11 mouse cellular contexts compared by ENCODE assay signal in the genomic region with DNA sequence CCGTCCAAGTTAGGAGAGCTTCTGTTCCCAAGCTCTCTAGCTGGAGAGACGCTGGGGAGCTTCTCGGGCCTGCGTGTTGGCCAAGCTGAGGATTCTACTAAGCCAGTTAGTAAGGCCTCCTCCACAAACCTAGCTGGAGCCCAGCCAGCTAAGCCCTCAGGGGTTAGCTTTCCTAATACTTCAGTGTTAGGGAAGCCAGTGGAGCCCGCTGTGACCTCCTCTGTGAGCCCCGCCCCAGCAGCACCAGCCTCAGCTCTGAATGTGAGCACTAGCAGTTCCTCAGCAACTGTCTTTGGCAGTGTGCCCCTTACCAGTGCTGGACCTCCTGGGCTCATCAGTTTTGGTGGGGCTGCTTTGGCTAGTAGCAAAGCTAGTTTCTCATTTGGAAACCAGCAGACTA. TPM values are rescaled to one million over a fixed set of nuclear protein-coding genes. Genes with fewer than 3 reads are reported as not detected.
DNase-seq lines count a peak whose midpoint lies in the region; ATAC-seq and TF ChIP-seq lines count a peak whose summit lies in the region.
"Had no signal": no experiment of that assay in that cellular context is flagged by ENCODE, and none has a peak within 500 bp of the region (broad histone marks: within the 10 kb centered on the region; RNA-seq: fewer than 3 reads in every experiment).

No protein-coding gene starts in this region.

- H3K4me1 ChIP-seq in spleen, adult 2 months (ENCODE audit: control insufficient read depth, insufficient read depth, insufficient read length): peaks cover 2% of the 10 kb centered on the region; the same call in 1 of the 2 replicates
- H3K4me1 ChIP-seq: limb, embryonic 12.5 days had no signal

- TF ChIP-seq CTCF in spleen, adult 2 months (IDR thresholded peaks at IDR 0.05; ENCODE audit: extremely low read depth, insufficient read depth, insufficient read length, insufficient replicate concordance): no peak

- intact Hi-C loops in gastrocnemius, postnatal 14 days (cut with DNase I; ENCODE audit: low total_unique reads): no loop called here
- intact Hi-C loops in left cerebral cortex, postnatal 25 days (cut with DNase I): no loop called here

- no peak for TF ChIP-seq POLR2A in spleen, adult 2 months (IDR thresholded peaks at IDR 0.05; ENCODE audit: low read depth, low read length)

- peaks cover 34% of the 10 kb centered on the region for H3K36me3 ChIP-seq in spleen, adult 2 months (ENCODE audit: control insufficient read depth, insufficient read depth, low read length)

- DNase-seq in cerebellum, adult 9-11 months: peak; percentile 27
- no peak for DNase-seq in spleen, adult 2 months (ENCODE audit: low read depth in 1 of 2, low spot score in 2 of 2)
- DNase-seq in spleen, adult 18-20 months: no peak
- peak; percentile 86 for DNase-seq in gastrocnemius, postnatal 14 days
- peak; percentile 71 for DNase-seq in ovary, postnatal 36 days (ENCODE audit: low spot score)
- no peak for DNase-seq in layer of hippocampus, postnatal 10 days (ENCODE audit: low spot score in 2 of 2)
- no peak for DNase-seq in left cerebral cortex, postnatal 25 days (ENCODE audit: low spot score in 2 of 2)

- H3K27me3 ChIP-seq in spleen, adult 2 months (ENCODE audit: control insufficient read depth, insufficient read depth, low read length): no peaks in the 10 kb centered on the region
- H3K27me3 ChIP-seq: limb, embryonic 12.5 days had no signal

- H3K4me3 ChIP-seq in spleen, adult 2 months (ENCODE audit: extremely low read depth, insufficient read depth, insufficient read length): no peak overlapping the region
- H3K4me3 ChIP-seq: limb, embryonic 12.5 days; myocyte had no signal

- peak overlapping the region; percentile 12; the same call in 1 of the 2 replicates for H3K27ac ChIP-seq in spleen, adult 2 months (ENCODE audit: insufficient read depth, low read length)
- H3K27ac ChIP-seq: limb, embryonic 12.5 days had no signal

- 86% methylated on average over 6 of the region's 6 CpGs for WGBS in spleen, adult 2 months

- no peak for ATAC-seq in cerebellum, adult (ENCODE audit: insufficient number of reproducible peaks, low FRiP score, low TSS enrichment)

RNA-seq across cellular contexts. Expression of gene Fam78a, which starts 51.2 kb away (rescaled TPM):
- polyA plus RNA-seq in spleen, adult 2 months (2012; rRNA removed): 33.1 and 48.3 TPM in 2 replicates
- 10 to 100 TPM in 1 of 2 experiments, 1 to 10 TPM in 1; 9.5 to 20.5 TPM for total RNA-seq in gastrocnemius, postnatal 14 days (2021)
- total RNA-seq in layer of hippocampus, postnatal 10 days (2021): 1 to 10 TPM; 2.3 to 2.6 TPM
- 1 to 10 TPM; 4.2 to 6.6 TPM for total RNA-seq in left cerebral cortex, postnatal 25 days (2021)
- polyA plus RNA-seq: C2C12 had no signal

RNA-seq across cellular contexts. Expression of gene Nup214, which starts 59.2 kb away (rescaled TPM):
- 29.5 and 30.1 TPM in 2 replicates for polyA plus RNA-seq in spleen, adult 2 months (2012; rRNA removed)
- total RNA-seq in gastrocnemius, postnatal 14 days (2021): 10 to 100 TPM; 20.0 to 20.6 TPM
- total RNA-seq in layer of hippocampus, postnatal 10 days (2021): 10 to 100 TPM; 51.7 to 57.0 TPM
- total RNA-seq in left cerebral cortex, postnatal 25 days (2021): 10 to 100 TPM; 47.7 to 61.0 TPM

Comparison
In these comparisons a context has a peak if more than half of its experiments do, and no peak if none do; other contexts are left out.
1. DNase-seq: peak in cerebellum, adult 9-11 months (single experiment), gastrocnemius, postnatal 14 days (single experiment) and ovary, postnatal 36 days (single experiment); none in spleen, adult 2 months (0 of 2), spleen, adult 18-20 months (0 of 2), layer of hippocampus, postnatal 10 days (0 of 2) and left cerebral cortex, postnatal 25 days (0 of 2).